Mouse (Mus musculus) spleen, postnatal 4 days (tissue): ENCODE measurements around the gene Llcfc1.

Experiments used
- DNase-seq, 2 experiments: peaks; one replicate each; pipeline ENCODE4 v3.0.0; 2022; ENCODE audit warnings: low spot score in 2 of 2

Llcfc1 gene

DNA sequence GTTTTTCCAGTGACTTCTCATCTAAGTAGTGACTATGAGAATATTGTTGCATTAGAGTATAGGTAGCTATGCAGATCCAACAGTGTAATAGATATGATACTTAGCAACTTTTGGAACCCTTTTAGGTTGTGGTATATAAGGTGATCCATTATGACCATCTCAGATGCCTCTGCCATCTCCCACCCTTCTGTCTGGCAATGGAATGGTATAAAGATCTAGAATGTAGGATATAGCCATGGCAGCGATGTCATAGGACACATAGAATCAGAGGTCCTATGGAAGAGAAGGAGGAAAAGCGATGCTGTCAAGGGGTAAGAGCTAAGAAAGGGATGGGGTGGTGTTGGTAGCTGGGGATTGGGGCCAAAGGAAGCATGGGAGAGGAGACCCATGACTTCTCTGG, at the start of gene Llcfc1:
TSS of gene Llcfc1 (plus strand) at position 301 of the 400 bp plus-strand sequence.
- DNase-seq = no peak

DNA sequence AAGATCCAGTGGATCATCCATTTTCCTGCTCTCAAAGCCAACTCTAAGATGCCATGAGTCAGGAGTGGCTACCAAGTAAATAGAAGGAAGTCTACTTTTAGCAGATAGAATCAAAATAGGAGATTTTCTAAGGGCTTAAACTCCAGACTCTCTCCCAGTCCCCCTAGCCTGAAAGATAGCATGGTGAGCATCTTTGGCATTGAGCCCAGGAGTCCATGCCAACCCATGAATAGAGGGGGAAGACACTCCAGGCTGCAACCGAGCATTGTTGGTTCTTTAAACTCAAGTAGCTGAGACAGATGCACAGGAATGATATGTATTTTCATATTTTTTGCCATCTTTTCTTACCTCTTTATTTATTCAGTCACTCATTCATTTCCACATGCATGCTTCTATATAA, 49.0 kb upstream of the Llcfc1 start:
- no peak for DNase-seq

DNA sequence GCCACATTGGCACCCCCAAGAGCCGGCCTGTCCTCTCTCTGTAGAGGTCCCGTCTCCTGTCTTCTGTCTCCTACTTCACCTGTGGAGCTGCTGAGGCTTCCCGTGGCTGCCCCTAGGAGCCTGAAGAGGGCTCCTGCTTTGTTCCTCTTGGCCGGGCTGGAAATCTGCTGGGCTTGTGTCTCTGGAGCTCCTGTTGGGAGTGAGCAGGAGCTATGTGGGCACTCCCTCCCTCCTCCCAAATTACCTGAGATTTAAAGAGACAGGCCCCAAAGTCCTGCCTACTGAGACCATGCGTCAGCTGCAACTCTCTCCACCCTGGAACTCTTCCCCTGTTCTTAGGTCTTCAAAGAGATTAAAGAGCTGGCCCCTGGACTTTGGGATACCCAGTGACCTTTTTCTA, 48.1 kb upstream of the Llcfc1 start, which contains the start of gene Trpv6:
TSS of gene Trpv6 (minus strand) at position 228 of the 400 bp plus-strand sequence.
- DNase-seq = no peak

- DNase-seq = no peak
Measured at GRCm38 (mm10) chr6:41637393-41637792, 46.8 kb upstream of the Llcfc1 start.

GRCm38 (mm10) chr6:41637927-41638506, 46.2 kb upstream of the Llcfc1 start:
- DNase-seq = no peak

DNA sequence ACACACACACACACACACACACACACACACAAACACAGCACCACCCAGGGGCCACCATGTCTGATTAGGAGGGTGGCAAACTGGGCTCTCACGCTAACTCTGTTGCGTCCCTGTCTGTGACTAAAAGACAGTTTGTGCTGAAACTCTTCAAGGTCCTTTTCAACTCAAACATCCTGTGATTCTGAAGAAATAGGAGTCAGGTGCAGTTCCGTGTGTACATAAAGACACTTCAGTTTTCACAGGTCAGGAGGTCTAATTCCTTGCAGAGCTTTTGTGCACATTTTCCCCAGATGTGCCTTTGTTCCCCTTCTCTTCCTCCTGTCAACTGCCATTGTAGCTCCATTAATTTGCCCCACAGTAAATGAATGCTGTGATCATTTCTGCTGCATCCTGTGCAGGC, 43.8 kb upstream of the Llcfc1 start:
- DNase-seq = no peak

DNA sequence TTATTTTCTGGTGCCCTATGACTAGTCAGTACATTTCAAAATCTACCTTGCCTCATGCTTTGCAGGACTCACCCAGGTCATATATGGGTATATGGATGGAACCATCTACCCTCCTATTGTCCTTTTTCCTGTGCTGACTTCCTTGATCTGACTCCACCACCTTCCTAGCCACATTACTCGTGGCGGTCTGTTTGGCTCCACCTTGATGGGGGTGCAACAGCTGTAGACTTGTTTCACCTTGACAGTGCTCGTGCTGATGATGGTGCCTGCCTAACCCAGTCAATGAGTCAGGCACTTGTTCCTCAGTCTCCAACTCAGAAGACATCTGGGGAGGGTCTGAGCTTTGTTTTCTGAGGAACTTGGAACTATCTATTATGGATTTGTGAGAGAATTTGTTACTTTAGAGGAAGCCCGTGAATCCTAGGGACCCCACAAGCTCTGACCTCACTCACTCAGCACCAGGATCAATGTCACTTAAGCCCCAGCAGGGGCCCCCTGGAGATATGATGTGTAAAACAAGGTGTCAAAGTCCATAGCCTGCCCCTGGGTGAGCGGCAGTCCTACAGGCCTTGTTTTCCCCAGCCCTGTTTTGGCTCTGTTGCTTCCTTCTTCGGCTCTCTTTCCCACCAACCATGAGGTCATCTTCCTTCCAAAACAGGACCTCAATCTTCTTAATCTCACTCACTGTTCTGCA, 42.9 kb upstream of the Llcfc1 start:
- no peak for DNase-seq

GRCm38 (mm10) chr6:41642765-41643164, 41.5 kb upstream of the Llcfc1 start:
- DNase-seq = no peak

- no peak for DNase-seq
Measured at GRCm38 (mm10) chr6:41643227-41643626, 41.0 kb upstream of the Llcfc1 start.

- DNase-seq = no peak
Measured at GRCm38 (mm10) chr6:41646220-41646619, 38.0 kb upstream of the Llcfc1 start.

DNA sequence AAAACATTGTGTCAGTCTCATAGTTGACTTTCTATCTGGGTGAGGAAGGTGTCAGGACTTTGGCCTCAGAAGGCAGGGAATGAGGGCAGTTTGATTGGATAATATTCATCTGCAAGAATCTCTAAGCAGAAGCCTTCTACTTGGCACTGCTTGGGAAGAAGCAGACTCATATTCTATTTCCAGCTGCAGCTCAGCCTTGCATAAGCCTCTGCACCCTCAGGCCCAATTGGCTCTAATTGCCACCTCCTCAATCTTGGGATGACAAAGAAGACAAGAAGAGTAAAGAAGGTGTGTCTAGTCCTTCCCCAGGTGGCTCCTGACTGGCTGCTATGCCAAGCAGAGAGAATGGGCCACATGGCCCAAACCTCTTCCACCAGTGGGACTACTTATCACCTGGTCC, 37.6 kb upstream of the Llcfc1 start:
- no peak for DNase-seq

- no peak for DNase-seq
Measured at GRCm38 (mm10) chr6:41653173-41653572, 31.1 kb upstream of the Llcfc1 start.

- DNase-seq = no peak
Measured at GRCm38 (mm10) chr6:41654648-41655047, 29.6 kb upstream of the Llcfc1 start.

GRCm38 (mm10) chr6:41658487-41658886, 25.7 kb upstream of the Llcfc1 start:
- DNase-seq = no peak

- DNase-seq = no peak
Measured at GRCm38 (mm10) chr6:41662320-41662719, 21.9 kb upstream of the Llcfc1 start.

GRCm38 (mm10) chr6:41676530-41676929, 7.7 kb upstream of the Llcfc1 start:
- DNase-seq = no peak

DNA sequence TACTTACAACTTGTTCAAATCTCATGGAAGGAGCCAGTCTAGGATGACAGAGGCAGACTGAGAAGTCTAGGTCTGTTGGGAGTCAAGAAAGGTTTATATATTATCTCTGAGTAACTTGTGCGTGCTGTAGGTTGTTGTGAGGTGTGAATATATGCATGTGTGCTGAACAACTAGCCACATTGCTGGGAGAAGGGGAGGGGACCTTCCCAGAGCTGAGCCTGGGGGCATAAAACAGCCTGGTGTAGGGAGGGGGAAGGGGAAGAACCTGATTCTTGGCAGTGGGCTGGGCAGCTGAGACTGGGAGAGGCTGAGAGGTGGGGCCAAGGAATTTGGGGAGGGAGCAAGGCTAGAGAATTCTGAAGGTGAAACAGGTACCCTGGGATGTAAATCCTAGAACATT, 3.6 kb upstream of the Llcfc1 start, which contains the start of gene Trpv5:
TSS of gene Trpv5 (minus strand) at position 101 of the 400 bp plus-strand sequence.
- no peak for DNase-seq

GRCm38 (mm10) chr6:41681656-41682055, 2.6 kb upstream of the Llcfc1 start:
- no peak for DNase-seq

- no peak for DNase-seq
Measured at GRCm38 (mm10) chr6:41684911-41685310, 680 bp downstream of the Llcfc1 start.

GRCm38 (mm10) chr6:41685596-41685995, 1.4 kb downstream of the Llcfc1 start:
- DNase-seq = no peak

- DNase-seq = no peak
Measured at GRCm38 (mm10) chr6:41692200-41692599, 8.0 kb downstream of the Llcfc1 start.

DNA sequence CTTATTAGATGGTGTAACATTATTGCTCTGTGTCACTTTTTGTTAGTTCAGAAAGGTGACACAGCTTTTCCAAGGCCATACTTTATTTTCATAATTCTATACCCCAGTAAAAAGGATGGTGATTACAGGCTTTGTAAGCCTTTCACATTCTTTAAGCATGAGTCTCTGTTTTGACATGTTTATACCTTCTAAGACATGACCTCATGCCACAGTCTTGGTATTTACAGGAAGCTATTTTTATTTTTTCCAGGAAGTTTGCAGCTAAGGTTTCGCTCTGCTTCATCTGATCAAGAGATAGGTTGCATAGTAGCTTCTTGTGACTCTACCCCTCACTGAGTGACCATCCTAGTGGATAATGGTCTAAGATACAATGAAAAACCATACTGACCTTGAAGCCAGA, 10.2 kb downstream of the Llcfc1 start:
- no peak for DNase-seq

DNA sequence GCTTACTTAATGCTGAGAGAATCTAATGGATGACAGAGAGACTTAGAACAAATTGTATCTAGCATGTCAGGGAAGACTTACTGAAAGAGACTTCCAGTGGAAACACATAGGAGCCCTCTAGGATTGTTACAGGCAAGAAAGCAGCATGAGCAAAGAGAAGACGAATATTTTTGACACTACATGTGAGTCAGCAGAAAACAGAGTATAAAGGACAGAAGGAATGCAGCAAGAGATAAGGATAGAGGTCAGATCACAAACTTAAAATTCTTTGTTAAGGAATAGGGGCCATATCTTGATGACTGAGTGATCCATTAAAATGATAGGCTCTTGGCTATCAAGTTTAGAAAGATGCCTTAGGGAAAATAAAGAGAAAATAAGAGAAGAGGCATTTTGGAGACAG, 17.0 kb downstream of the Llcfc1 start:
- DNase-seq = no peak

GRCm38 (mm10) chr6:41702928-41703327, 18.7 kb downstream of the Llcfc1 start:
- peak; percentile 76 to 83 for DNase-seq
